Comparison of ENCODE assay signal across 8 mouse cellular contexts in genomic region chr10:61147157-61148040, GRCm38 (mm10). TPM values are rescaled to one million over a fixed set of nuclear protein-coding genes. Genes with fewer than 3 reads are reported as not detected.
DNase-seq lines count a peak whose midpoint lies in the region; ATAC-seq and TF ChIP-seq lines count a peak whose summit lies in the region.

Gene Sgpl1 (minus strand): TSS chr10:61147703.

- peak within 1 kb of the TSS; percentile 91 for H3K27ac ChIP-seq in bone marrow macrophage, adult 2 months (ENCODE audit: insufficient read depth, low read depth, low read length)
- peak within 1 kb of the TSS; percentile 71 for H3K27ac ChIP-seq in embryonic fibroblast, embryonic 13.5 days (ENCODE audit: insufficient read depth, low read length)
- peak within 1 kb of the TSS; percentile 95 for H3K27ac ChIP-seq in heart, embryonic 10.5 days
- H3K27ac ChIP-seq in kidney, embryonic 15.5 days: peak within 1 kb of the TSS; percentile 98

- TF ChIP-seq CTCF in bone marrow macrophage, adult 2 months (IDR thresholded peaks at IDR 0.05; ENCODE audit: low read depth, low read length): peak; percentile 76
- TF ChIP-seq CTCF in embryonic fibroblast, embryonic 13.5 days (IDR thresholded peaks at IDR 0.05; ENCODE audit: borderline replicate concordance, insufficient read depth, low read length): peak; percentile 69

- DNase-seq in 416B (ENCODE audit: low read depth) (peak; percentile 82), liver (peak; percentile 93)
- DNase-seq in heart, embryonic 10.5 days (ENCODE audit: low spot score): peak; percentile 95
- DNase-seq in spleen, postnatal 4 days (ENCODE audit: low spot score in 2 of 2): peak; percentile 88 to 94

- peak within 1 kb of the TSS; percentile 93 for H3K4me3 ChIP-seq in bone marrow macrophage, adult 2 months (ENCODE audit: insufficient read depth, low read length)
- peak within 1 kb of the TSS; percentile 79 for H3K4me3 ChIP-seq in embryonic fibroblast, embryonic 13.5 days (ENCODE audit: insufficient read depth, low read length)
- H3K4me3 ChIP-seq in heart, embryonic 10.5 days: peak within 1 kb of the TSS; percentile 91
- H3K4me3 ChIP-seq in kidney, embryonic 15.5 days (replicated peaks): peak within 1 kb of the TSS; percentile 94

- H3K4me1 ChIP-seq in bone marrow macrophage, adult 2 months (ENCODE audit: control insufficient read depth, insufficient read depth, low read length): peaks cover 35% of the 10 kb centered on the region
- peaks cover 2% of the 10 kb centered on the region; the same call in 1 of the 2 replicates for H3K4me1 ChIP-seq in embryonic fibroblast, embryonic 13.5 days (ENCODE audit: control insufficient read depth, insufficient read depth, low read length)
- H3K4me1 ChIP-seq in heart, embryonic 10.5 days: peaks cover 28% of the 10 kb centered on the region
- H3K4me1 ChIP-seq in kidney, embryonic 15.5 days: peaks cover 16% of the 10 kb centered on the region

- ATAC-seq in kidney, embryonic 15.5 days (replicated peaks; ENCODE audit: low FRiP score): peak; percentile 88
- ATAC-seq in monocyte, adult 5-6 weeks (replicated peaks; ENCODE audit: insufficient number of reproducible peaks, low FRiP score, low TSS enrichment, poor library complexity, severe bottlenecking): peak; percentile 68

- peak within 1 kb of the TSS; percentile 96 for H3K9ac ChIP-seq in kidney, embryonic 15.5 days

- H3K4me2 ChIP-seq in kidney, embryonic 15.5 days: peak within 1 kb of the TSS; percentile 97

- H3K27me3 ChIP-seq in heart, embryonic 10.5 days (ENCODE audit: insufficient read depth, poor library complexity, severe bottlenecking): no peaks in the 10 kb centered on the region
- H3K27me3 ChIP-seq in kidney, embryonic 15.5 days: no peaks in the 10 kb centered on the region

- TF ChIP-seq POLR2A in bone marrow macrophage, adult 2 months (IDR thresholded peaks at IDR 0.05; ENCODE audit: borderline replicate concordance, low read depth, low read length): peak; percentile 95; the same call in 1 of the 2 replicates
- peak; percentile 81 for TF ChIP-seq POLR2A in embryonic fibroblast, embryonic 13.5 days (IDR thresholded peaks at IDR 0.05; ENCODE audit: low read depth, low read length)

- H3K9me3 ChIP-seq in heart, embryonic 10.5 days: no peaks in the 10 kb centered on the region
- no peaks in the 10 kb centered on the region for H3K9me3 ChIP-seq in kidney, embryonic 15.5 days (replicated peaks)

- WGBS in heart, embryonic 10.5 days: under 1% methylated on average over 82 of the region's 82 CpGs
- WGBS in kidney, embryonic 15.5 days: under 1% methylated on average over 82 of the region's 82 CpGs

- no peaks in the 10 kb centered on the region for H3K36me3 ChIP-seq in heart, embryonic 10.5 days
- peaks cover 7% of the 10 kb centered on the region; the same call in 1 of the 2 replicates for H3K36me3 ChIP-seq in kidney, embryonic 15.5 days

RNA-seq across cellular contexts. Expression of gene Sgpl1, which starts in this region (rescaled TPM):
- polyA plus RNA-seq in bone marrow macrophage, adult 2 months (2012; ENCODE audit: insufficient read depth, insufficient read length, missing spikeins): 268 and 282 TPM in 2 replicates
- 103 and 111 TPM in 2 replicates for polyA plus RNA-seq in embryonic fibroblast, embryonic 13.5 days (2011; ENCODE audit: insufficient read length, low read depth, missing spikeins)
- polyA plus RNA-seq in heart, embryonic 10.5 days (2016; fragmentation: Nextera tagmentation; extraction: Ambion mirVana): 34.6 and 41.7 TPM in 2 replicates
- 62.9 and 63.4 TPM in 2 replicates for polyA plus RNA-seq in kidney, embryonic 15.5 days (2015; fragmentation: Nextera tagmentation; extraction: Ambion mirVana)
- total RNA-seq in monocyte, adult 5-6 weeks (2017): 60.5 to 72.5 TPM (median 69.9 TPM) in 3 replicates

Comparison
In these comparisons a context has a peak if more than half of its experiments do, and no peak if none do; other contexts are left out.
1. Peak in every context shown above with its lines: DNase-seq, ATAC-seq, H3K4me3 ChIP-seq and H3K27ac ChIP-seq.